Mouse (Mus musculus) testis, postnatal 10 days (tissue): ENCODE data around the gene Pde4dip.
A peak's percentile ranks its signal among the peaks of the same experiment; 100 is the strongest.

Source experiments
- DNase-seq: peaks from one replicate; pipeline ENCODE4 v3.0.0; 2021; ENCODE audit warnings: low spot score

Gene Pde4dip

DNA sequence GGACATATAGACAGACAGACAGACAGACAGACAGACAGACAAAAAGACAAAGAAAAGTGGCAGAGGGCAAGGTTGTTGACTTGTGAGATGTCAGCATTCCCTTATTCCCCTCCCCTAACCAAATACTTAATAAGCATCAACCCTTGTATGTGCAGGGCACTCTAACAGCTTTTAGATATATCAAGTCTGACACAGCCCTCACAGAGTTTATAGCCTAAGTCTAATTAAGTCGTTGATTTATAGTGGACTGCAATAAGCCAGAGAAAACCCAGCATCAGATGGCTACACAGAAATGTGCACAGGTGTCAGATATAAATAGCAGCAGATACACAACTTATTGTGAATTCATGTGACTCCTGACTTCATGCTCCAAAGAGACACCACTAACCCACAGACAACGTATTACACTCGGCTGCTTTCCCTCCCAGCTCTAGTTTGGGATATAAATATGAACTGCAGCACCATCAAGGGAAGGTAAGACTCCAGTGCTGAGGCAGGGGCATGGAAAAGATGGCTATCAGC is 87.3 kb downstream of the Pde4dip start:
- DNase-seq = no peak

DNA sequence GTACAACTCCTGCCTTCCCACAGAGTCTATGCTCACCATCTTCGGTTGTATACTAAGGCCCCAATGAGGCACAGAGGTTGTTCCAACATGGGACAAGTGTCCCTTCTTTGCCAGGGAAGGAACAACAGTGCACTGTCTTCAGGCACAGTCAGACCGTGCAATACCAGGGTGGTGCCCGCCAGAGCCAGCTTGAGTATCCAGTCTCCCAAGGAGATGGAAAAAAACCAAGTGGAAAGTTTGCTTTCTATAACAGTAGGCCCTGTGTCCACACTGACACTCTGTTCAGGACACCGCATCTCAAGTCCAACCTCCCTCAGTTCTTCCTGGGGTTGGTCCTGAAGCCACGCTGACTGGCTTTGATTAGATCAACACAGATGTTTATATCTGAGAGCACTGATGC is 87.8 kb downstream of the Pde4dip start:
- DNase-seq = no peak

DNA sequence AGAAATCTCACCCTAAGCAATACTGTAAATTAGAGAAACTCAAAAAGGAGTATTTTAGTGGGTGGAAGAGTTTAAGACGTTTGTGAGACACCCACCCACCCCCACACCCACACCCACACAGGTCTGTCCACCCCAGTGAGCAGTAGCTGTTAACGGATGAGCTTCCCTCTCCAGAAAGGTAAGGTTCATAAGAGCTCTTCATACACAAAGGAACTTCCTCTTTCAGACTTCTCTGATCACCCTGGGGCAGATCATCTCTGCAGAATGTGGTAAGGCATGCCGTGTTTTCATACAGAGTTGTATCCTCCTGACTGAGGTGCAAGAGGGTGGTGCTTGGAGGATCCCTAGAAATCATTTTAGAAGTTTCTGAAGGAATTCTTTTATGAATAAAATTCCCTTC is 88.5 kb downstream of the Pde4dip start:
- DNase-seq = no peak

DNA sequence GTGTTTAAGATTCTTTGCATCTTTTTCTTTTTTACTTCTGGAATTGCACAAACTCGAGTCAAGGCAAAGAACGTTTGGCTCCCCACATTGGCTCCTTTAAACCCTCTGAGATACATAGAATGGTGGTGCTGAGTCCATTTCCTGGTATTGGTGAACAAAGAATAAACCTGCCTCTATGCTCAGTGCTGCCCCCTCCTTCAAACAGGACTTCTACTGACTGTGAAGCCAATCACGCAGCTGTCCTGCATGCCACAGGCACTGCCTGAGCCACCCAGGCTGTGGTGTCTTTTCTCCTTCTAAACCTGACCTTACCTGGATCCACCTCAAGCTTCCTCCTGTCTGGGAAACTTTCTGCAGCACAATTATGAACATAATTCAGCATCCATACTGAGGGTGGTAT is 89.2 kb downstream of the Pde4dip start:
- no peak for DNase-seq

DNA sequence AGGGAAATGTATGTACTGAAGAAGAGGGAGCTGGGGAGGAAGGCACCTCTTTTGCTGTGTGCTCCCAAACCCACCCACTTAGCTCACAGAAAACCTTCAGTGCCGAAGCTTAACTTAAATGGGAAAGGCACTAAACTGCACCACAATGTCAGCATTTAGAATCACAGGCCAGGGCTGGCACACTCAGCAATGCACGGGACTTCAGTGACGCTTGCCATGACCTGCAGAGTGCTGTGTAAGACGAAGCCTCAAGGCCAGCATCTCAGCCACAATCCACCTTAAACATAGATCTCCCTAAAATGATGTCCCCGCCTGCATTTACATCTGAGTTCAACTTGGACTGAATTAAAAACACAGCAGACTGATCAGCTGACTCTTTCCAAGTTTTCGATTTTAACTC is 91.1 kb downstream of the Pde4dip start:
- DNase-seq = no peak

DNA sequence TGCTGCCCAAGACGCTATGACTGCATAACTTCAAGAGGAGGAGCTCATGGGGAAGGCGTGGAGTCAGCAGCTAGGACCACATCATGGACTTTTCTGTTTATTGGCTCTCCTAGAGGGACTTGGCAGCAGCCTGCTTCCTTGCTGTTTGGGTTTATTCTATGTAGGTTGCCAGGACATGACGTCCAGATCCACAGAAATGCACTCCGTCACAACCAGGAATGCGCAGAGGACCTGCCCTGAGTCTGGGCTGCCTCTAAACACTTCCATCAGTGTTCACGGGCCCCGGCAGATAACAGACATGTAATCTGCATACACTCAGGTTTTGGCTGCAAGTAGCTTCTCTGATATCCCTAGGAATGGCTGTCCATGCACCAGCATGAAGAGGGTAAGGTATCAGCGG is 94.5 kb downstream of the Pde4dip start:
- no peak for DNase-seq

DNA sequence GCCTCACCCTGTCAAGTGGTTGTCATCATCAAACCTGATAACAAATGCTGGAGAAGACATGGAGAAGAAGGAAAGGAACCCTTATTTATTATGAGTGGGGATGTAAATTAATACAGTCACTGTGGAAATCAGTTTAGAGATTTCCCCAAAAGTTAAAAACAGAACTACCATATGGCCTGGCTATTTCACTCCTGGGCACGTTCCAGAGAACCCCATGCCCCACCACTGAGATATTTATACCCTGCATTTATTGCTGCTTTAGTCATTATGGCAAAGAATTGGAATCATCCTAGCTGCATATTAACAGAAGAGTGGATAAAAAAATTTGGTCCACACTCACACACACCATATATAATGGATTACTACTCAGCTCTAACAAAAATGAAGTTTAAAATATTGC is 98.4 kb downstream of the Pde4dip start:
- DNase-seq = no peak

DNA sequence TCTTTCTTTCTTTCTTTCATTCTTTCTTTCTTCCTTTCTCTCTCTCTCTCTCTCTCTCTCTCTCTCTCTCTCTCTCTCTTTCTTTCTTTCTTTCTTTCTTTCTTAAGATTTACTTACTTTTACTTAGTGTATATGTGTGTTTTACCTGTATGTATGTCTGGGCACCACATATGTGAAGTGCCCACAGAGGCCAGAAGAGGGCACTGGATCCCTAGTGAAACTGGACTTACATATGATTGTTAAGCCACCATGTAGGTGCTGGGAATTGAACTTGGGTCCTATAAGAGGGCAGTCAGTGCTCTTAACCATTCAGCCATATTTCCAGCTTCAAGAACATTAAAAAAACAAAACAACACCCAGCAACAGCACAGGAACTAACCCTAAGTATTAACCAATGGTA is 99.2 kb downstream of the Pde4dip start:
- DNase-seq = no peak

DNA sequence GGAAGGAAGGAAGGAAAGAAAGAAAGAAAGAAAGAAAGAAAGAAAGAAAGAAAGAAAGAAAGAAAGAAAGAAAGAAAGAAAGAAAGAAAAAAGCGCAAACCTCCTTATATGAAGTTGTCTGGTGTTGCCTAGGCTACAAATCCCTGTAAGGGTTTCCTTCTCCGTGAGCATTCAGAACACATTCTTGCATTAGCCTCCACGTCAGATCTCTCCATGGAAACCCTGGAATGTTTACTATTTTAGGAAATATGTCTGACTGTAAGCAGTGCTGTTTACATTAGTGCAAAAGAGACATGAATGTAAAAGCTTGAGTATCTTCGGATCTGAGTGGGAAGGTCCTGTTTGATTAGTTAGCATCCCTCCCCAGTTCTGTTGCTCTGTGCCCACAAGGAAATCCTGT is 112.3 kb downstream of the Pde4dip start:
- DNase-seq = no peak

DNA sequence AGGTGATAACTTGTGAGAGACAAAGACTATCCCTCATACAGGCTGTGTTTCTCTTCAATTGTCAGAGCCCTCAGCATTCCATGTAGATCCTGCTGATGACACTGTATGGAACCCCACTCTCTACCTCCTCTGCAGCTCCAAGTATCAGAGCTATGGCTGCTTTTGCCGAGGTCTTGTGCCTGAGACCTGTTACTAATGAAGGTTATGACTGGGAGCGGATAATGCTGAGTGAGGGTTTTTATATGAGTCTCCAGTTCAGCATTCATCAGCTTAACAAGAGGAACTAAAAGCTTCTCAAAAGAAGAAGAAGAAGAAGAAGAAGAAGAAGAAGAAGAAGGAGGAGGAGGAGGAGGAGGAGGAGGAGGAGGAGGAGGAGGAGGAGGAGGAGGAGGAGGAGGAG is 112.8 kb downstream of the Pde4dip start:
- DNase-seq = no peak

DNA sequence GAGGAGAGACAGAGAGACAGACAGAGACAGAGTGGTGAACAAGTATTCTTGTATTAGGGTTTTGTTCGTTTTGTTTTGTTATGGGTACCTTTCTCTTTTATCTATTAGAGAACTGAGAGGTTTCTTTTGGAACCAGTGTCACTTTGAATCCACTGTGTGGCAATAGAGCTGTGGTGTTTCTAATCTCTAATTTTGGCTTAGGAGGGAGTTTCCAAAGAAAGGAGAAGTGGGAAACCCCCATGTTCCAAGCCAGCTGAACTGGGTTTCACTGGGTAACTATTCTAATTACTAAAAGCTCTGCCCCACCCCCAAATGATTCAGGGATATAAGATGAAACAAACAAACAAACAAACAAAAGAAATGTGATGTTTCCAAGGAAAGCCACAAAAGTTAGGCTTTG is 113.6 kb downstream of the Pde4dip start:
- DNase-seq = no peak

DNA sequence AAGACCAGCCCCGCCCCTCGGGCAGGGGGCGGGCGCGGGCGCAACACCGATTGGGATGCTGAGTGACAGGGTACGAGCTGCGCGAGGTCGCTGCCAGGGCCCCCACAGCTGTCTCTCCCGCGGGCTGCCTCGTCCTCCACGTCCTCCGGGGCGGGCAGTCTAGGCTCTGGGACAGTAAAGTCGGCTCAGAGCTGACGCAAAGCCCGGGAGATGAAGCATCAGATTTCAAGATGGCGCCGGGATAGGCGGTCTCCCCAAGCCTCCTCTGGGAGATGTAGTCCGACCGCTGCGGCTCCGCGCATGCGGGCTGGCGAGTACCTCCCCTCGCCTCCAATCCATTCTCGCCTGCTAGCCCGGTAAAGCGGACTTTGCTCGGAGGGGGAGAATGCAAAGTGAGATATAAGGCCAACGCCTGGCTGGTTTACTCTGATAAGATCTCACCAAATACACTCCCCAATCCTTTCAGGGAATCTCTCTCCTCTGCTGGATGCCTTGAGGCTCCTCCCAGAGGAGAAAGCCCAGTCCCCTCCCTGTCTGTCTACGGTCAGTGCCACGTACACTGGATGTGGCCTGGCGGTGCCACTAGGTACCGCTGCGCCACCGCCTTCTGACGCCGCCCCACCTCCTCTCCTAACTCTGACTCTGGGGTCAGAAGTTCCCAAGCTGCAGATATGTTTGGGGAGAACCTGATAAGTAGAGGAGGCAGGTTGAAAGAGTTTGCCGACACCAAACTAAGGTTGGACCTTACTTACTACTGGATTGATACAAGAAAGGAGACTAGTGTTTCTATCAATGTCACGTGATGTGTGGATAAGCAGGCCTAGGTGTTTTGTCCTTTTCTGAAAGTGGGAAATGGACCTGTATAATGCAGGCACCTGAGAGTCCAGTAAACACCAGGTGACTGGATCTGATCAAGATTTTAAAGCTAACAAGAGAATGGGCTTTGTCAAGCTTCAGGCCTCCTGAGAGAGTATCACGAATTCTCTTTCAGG is 120.4 kb downstream of the Pde4dip start:
- peak; percentile 90 for DNase-seq

DNA sequence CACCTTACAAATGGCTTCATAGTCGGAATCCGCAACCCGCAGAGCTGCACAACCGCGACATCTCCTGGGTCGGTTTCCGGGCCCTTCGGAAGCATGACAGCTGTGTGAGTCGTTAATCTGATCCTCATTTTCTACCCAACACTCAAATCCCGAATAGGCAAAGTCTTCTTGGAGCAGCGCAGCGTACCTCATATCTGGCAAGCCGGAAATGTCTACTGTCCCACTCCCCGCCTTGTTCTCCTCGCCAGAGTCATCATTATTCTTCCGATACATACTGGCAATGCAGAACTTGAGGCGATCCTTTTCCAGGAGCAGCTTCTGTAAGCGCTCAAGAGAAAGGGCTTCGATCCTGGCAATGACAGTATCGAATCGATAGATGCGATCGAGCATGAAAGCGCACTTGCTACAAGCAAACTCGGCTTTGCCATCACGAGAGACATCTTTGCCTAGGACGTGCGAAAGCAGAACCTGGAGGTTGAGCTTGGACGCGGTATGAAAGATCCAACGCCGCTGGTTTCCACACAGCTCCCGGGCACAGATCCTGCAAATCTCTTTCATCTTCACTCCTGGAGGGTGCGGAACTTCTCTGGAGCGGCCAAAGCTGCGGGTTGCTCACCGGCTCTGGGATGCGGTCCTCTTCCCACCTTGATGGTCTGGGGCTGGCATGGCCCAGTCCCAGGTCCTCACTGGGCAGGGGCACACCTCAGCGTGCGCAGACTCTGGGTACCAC is 121.3 kb downstream of the Pde4dip start:
- DNase-seq = no peak

DNA sequence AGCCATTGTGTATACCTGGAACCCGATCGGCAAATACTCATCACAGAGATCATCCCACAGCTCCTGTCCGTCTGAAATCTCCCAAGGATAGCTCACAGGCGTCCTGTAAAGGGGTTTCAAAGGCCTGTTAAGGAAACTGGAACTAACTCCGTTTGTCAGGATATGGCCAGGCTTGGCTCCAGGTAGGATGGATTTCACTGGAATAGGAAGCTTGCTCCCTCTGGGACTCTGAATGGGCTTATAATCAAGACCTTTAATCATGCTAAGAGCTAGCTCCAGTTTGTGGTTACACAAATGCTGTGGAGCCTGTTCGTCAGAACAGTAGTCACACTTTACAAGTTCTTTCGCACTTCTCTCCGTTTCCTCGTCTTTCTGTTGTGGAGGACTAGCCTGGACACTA is 122.0 kb downstream of the Pde4dip start:
- no peak for DNase-seq

DNA sequence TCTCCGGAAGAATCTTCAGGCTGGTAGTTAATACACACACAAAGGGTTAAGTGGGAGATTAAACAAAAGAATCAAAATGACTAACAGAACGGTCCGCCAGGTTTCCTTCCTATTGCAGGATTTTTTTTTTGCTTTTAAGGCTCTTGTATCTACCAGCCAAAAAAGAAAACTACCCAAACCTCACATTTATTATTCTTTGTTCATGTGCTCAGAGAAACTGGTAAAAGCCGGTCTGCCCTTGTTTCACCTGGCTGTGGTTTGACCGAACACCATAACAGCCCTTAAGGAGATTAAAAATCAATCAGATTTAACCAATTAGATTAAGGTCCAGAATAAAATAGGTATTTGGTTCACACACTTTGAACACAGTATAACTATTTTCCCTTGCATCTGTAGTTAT is 124.4 kb downstream of the Pde4dip start:
- DNase-seq = no peak

DNA sequence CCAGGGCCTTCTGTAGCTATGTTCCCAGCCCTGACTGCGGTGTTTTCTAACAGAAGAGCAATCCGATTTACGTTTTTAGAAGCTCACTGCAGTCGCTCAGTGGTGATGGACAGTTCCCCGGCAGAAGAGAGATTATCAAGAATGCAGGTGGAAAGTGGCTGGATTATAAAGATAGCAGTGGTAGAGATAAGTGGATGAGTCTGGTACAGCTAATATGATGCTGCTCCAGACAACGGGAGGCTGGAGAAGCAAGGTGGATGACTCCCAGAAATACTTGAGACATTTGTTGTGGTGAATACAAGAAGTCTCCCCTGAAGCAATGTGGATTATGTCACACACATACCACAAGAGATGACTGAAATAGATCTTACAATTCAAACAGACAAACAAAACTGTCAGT is 126.6 kb downstream of the Pde4dip start:
- DNase-seq = no peak

DNA sequence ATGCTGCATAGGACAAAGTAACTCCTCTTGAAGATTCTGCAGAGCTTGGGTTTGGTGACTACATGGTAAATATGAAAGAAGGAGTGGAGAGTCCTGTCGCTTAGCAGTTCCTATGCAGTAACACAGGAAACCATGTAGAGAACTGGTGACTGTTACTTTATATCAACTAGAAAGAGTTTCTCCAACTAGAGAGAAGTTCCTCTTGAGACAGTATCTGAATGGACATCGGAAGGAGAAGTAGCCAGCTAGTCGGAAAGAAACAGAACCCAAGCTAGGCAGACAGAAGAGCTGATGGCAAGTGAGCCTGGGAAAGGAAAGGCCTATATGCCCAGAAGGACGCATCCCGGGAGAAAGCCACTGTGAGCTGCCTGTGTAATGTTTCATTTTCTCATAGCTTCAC is 127.3 kb downstream of the Pde4dip start:
- DNase-seq = no peak

DNA sequence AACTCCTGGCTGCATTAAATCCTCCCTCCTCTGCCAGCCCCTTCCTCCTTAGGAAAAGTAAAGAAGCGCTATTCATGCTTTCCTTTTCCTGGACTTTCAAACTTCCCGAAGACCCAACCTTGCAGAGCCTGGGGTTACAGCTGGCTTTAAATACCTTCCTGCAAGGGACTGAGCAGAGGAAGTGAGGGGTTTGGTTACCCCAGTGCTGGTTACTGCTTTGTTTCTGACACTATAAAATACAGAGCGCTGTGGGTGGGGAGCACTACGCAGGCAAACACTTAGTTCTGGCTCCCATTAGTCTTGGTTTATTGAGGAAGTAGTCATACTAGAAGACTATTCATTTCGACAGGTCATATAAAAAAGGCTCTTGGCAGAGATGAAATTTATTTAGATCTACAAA is 128.7 kb downstream of the Pde4dip start:
- no peak for DNase-seq

DNA sequence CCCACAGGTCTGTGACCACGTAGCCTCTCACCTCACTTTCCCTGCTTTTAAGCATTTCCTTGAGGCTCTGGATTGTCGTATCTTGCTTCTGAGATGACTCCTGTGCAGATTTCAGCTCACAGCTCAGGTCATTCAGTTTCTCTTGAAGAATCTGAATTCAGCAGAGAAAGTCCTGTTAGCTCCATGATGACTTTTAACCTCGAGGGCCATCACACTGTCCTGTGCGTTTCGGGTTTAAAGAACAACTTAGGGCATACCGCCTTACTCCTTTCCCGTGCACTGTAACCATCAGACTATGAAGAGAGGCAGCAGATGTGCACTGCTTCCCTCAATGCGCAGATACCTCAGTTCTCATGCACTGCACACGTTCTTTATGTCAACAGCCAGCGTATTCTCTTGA is 131.0 kb downstream of the Pde4dip start:
- DNase-seq = no peak

DNA sequence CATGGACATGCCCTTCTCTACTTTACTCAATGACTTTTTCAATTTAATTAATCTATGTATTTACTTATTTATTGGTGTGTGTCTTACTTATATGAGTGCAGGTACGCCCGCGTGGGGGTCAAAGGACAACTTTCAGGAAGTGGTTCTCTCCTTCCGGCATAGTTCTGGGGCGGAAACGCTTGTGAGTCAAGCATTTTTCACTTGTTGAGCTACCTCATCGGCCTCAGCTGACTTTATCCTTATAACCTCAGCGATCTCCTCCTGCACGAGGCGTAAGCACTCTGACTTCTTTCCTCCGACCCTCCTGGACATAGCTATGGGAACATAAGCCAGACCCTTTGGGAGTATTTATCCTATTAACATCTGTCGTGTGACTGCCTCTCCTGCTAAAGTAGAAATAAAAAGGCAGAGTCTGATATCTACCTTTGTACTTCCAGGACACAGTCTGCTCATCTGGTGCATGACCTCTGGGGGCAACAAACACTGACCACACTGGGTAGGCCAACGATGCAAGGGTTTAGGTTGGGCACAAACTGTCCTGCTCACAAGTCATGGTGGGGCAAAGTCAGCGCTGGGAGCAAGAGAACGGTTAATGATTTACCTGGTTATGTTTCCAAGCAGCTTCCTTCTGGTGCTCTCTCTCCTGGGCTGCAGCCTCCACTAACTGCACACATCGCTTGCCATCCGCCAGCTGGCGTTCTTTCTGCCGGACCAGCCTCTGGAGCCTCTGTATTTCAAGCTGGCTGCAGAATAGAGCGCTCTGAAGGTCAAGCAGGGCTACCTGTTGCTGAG is 132.0 kb downstream of the Pde4dip start:
- DNase-seq = no peak

DNA sequence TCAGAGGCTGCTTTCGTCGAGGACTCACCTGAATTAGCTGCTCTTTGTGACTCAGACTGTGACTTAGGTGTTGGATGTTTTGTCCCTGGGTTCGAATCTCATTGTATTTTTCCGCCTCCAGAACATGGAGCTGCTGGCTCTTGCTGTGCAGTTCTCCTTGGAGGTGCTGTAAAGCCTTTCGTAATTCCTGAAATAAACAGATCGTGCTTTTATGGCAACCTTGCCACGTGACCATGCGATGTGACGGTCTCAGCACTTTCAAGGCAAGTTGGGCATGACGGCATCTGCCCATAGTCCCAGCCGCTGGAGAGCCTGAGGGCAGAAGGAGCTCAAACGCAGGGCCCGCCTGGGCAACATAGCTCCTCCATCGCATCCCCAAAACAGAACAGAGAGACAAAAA is 133.1 kb downstream of the Pde4dip start:
- no peak for DNase-seq

DNA sequence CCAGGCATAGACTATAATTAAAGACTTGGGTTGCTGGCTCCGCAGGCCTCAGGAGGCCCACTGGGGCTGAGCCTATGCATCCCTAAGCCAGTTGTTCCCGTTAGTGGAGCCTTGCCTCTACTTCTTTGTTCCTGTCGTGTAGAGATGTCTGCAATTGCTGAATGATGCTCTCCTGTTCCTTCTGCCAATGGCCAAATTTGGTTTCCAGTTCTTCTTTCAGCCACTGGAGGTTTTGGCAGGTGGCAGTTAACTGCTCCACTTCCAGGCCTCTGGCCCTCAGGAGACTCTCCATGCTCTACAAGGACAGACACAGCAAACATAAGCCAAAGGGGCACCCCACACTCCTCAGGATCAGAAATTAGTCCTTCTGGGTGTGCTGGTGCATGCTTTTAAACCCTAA is 135.6 kb downstream of the Pde4dip start:
- DNase-seq = no peak
